25 mouse cellular contexts compared by ENCODE assay signal in genomic region chr5:127074327-127074726, GRCm38 (mm10).
DNase-seq lines count a peak whose midpoint lies in the region; ATAC-seq and TF ChIP-seq lines count a peak whose summit lies in the region.
"Had no signal": no experiment of that assay in that cellular context is flagged by ENCODE, and none has a peak within 500 bp of the region (broad histone marks: within the 10 kb centered on the region; RNA-seq: fewer than 3 reads in every experiment).

No protein-coding gene starts in this region.

- ATAC-seq in intestine, embryonic 16.5 days = peak; percentile 71
- no peak for ATAC-seq in hindbrain, postnatal 0 days
- ATAC-seq: CD4-positive, CD25-positive, alpha-beta regulatory T cell, adult 4 months; forebrain, embryonic 13.5 days; hindbrain, embryonic 16.5 days; lung, postnatal 0 days; midbrain, embryonic 16.5 days had no signal

- H3K9ac ChIP-seq in MEL (ENCODE audit: control insufficient read depth, low read depth, low read length, poor library complexity, severe bottlenecking) = no peak overlapping the region
- no peak overlapping the region for H3K9ac ChIP-seq in intestine, embryonic 16.5 days (ENCODE audit: low read depth, low read length)
- H3K9ac ChIP-seq in hindbrain, postnatal 0 days (replicated peaks; ENCODE audit: low read length) = no peak overlapping the region
- H3K9ac ChIP-seq: embryonic facial prominence, embryonic 13.5 days; forebrain, embryonic 13.5 days; stomach, embryonic 15.5 days had no signal

- TF ChIP-seq EP300 in MEL (IDR thresholded peaks at IDR 0.05; ENCODE audit: low read depth in 1 of 2, low read length in 2 of 2) = no peak

- no peaks in the 10 kb centered on the region for H3K4me1 ChIP-seq in MEL (ENCODE audit: control insufficient read depth in 1 of 2, insufficient read depth in 2 of 2, low read length in 2 of 2)
- H3K4me1 ChIP-seq in intestine, embryonic 16.5 days (ENCODE audit: control insufficient read depth, insufficient read depth, low read length) = no peaks in the 10 kb centered on the region
- H3K4me1 ChIP-seq in lung, adult 2 months (ENCODE audit: control insufficient read depth, insufficient read depth, low read length) = no peaks in the 10 kb centered on the region
- no peaks in the 10 kb centered on the region for H3K4me1 ChIP-seq in hindbrain, postnatal 0 days (ENCODE audit: insufficient read depth, low read length)
- H3K4me1 ChIP-seq: embryonic facial prominence, embryonic 13.5 days; forebrain, embryonic 13.5 days; heart, embryonic 10.5 days; limb, embryonic 10.5 days; stomach, embryonic 15.5 days had no signal

- peak; percentile 9 for DNase-seq in adrenal gland, adult 8-10 months
- DNase-seq in adrenal gland, adult 18-20 months (ENCODE audit: low spot score in 2 of 2) = no peak
- peak; percentile 2 for DNase-seq in MEL (ENCODE audit: low read depth, low spot score)
- DNase-seq in adrenal gland, postnatal 36 days = peak; percentile 10 to 51
- DNase-seq in lung, adult 2 months = no peak
- no peak for DNase-seq in ovary, postnatal 14 days (ENCODE audit: low spot score)
- DNase-seq in hindbrain, postnatal 0 days (ENCODE audit: low spot score) = no peak
- DNase-seq: cerebellum, adult 18-20 months; cerebellum, postnatal 14 days; kidney, adult 2 months; kidney, postnatal 10 days; right cerebral cortex, adult 18-20 months; thymus, adult 2 months; thymus, postnatal 4 days had no signal

- no peak for TF ChIP-seq RAD21 in MEL (IDR thresholded peaks at IDR 0.05; ENCODE audit: low read depth, low read length)

- H3K27ac ChIP-seq in MEL (ENCODE audit: control insufficient read depth, low read depth, low read length) = no peak overlapping the region
- no peak overlapping the region for H3K27ac ChIP-seq in intestine, embryonic 16.5 days (ENCODE audit: low read length)
- H3K27ac ChIP-seq in hindbrain, postnatal 0 days = no peak overlapping the region
- H3K27ac ChIP-seq: embryonic facial prominence, embryonic 13.5 days; forebrain, embryonic 13.5 days; heart, embryonic 10.5 days; limb, embryonic 10.5 days; stomach, embryonic 15.5 days had no signal

- TF ChIP-seq POLR2A in MEL (IDR thresholded peaks at IDR 0.05; ENCODE audit: control insufficient read depth in 1 of 2, insufficient read depth in 1 of 2, low read depth in 1 of 2, low read length in 2 of 2, poor library complexity in 1 of 2) = no peak
- no peak for TF ChIP-seq POLR2A in lung, adult 2 months (IDR thresholded peaks at IDR 0.05; ENCODE audit: borderline replicate concordance, extremely low read depth, low read depth, low read length)

- no peaks in the 10 kb centered on the region for H3K9me3 ChIP-seq in MEL (replicated peaks; ENCODE audit: insufficient read depth, low read length)
- H3K9me3 ChIP-seq in intestine, embryonic 16.5 days (ENCODE audit: control insufficient read depth, low read length) = no peaks in the 10 kb centered on the region
- H3K9me3 ChIP-seq in hindbrain, postnatal 0 days (ENCODE audit: low read length) = no peaks in the 10 kb centered on the region
- H3K9me3 ChIP-seq: embryonic facial prominence, embryonic 13.5 days; forebrain, embryonic 13.5 days; heart, embryonic 10.5 days; limb, embryonic 10.5 days; stomach, embryonic 15.5 days had no signal

- H3K36me3 ChIP-seq in MEL (ENCODE audit: control insufficient read depth in 1 of 2, insufficient read depth in 2 of 2, low read length in 2 of 2) = no peaks in the 10 kb centered on the region
- no peaks in the 10 kb centered on the region for H3K36me3 ChIP-seq in intestine, embryonic 16.5 days (ENCODE audit: control insufficient read depth, insufficient read depth, low read length)
- no peaks in the 10 kb centered on the region for H3K36me3 ChIP-seq in hindbrain, postnatal 0 days (ENCODE audit: insufficient read depth, low read length)
- H3K36me3 ChIP-seq: embryonic facial prominence, embryonic 13.5 days; heart, embryonic 10.5 days; limb, embryonic 10.5 days; stomach, embryonic 15.5 days had no signal

- H3K79me2 ChIP-seq in MEL (ENCODE audit: control insufficient read depth, insufficient read depth, low read length, poor library complexity) = no peaks in the 10 kb centered on the region

- no peaks in the 10 kb centered on the region for H3K27me3 ChIP-seq in MEL (ENCODE audit: control insufficient read depth in 1 of 2, insufficient read depth in 2 of 2, low read length in 2 of 2)
- H3K27me3 ChIP-seq in intestine, embryonic 16.5 days (replicated peaks; ENCODE audit: control insufficient read depth, insufficient read depth, low read length) = no peaks in the 10 kb centered on the region
- no peaks in the 10 kb centered on the region for H3K27me3 ChIP-seq in hindbrain, postnatal 0 days (ENCODE audit: insufficient read depth, low read length)
- H3K27me3 ChIP-seq: embryonic facial prominence, embryonic 13.5 days; forebrain, embryonic 13.5 days; stomach, embryonic 15.5 days had no signal

- no peak overlapping the region for H3K4me3 ChIP-seq in MEL (ENCODE audit: control insufficient read depth in 1 of 2, insufficient read depth in 1 of 2, low read depth in 2 of 2, low read length in 2 of 2)
- no peak overlapping the region for H3K4me3 ChIP-seq in intestine, embryonic 16.5 days (ENCODE audit: low read length)
- H3K4me3 ChIP-seq in lung, adult 2 months (replicated peaks; ENCODE audit: extremely low read depth, low read depth, low read length) = no peak overlapping the region
- H3K4me3 ChIP-seq in hindbrain, postnatal 0 days (ENCODE audit: low read length) = no peak overlapping the region
- H3K4me3 ChIP-seq: embryonic facial prominence, embryonic 13.5 days; erythroblast, embryonic 14.5 days; forebrain, embryonic 13.5 days; heart, embryonic 10.5 days; limb, embryonic 10.5 days; stomach, embryonic 15.5 days had no signal

- TF ChIP-seq CTCF in MEL (IDR thresholded peaks at IDR 0.05 in 2 of 3, conservative IDR thresholded peaks at IDR 0.05 in 1 of 3; ENCODE audit: control insufficient read depth in 1 of 3, insufficient read depth in 1 of 3, low read depth in 2 of 3, low read length in 3 of 3, poor library complexity in 1 of 3, severe bottlenecking in 1 of 3) = no peak
- TF ChIP-seq CTCF in lung, adult 2 months (IDR thresholded peaks at IDR 0.05; ENCODE audit: insufficient read depth, low read length) = no peak
- TF ChIP-seq CTCF in hindbrain, postnatal 0 days (IDR thresholded peaks at IDR 0.05; ENCODE audit: low read depth) = no peak

- H3K4me2 ChIP-seq in intestine, embryonic 16.5 days (ENCODE audit: low read depth, low read length) = no peak overlapping the region
- no peak overlapping the region for H3K4me2 ChIP-seq in hindbrain, postnatal 0 days (ENCODE audit: low read depth, low read length)
- H3K4me2 ChIP-seq: embryonic facial prominence, embryonic 13.5 days; forebrain, embryonic 13.5 days; stomach, embryonic 15.5 days had no signal

- WGBS in intestine, embryonic 16.5 days = 38% methylated on average over 4 of the region's 4 CpGs
- WGBS in lung, adult 2 months = 51% methylated on average over 4 of the region's 4 CpGs
- 53% methylated on average over 4 of the region's 4 CpGs for WGBS in hindbrain, postnatal 0 days

TF ChIP-seq in MEL, 35 proteins besides CTCF, POLR2A, EP300 and RAD21:
- no peak for TF ChIP-seq MYB (IDR thresholded peaks at IDR 0.05; ENCODE audit: low read depth, low read length)
- TF ChIP-seq MAZ (IDR thresholded peaks at IDR 0.05; ENCODE audit: low read depth, low read length) = no peak
- no peak for TF ChIP-seq TCF12 (IDR thresholded peaks at IDR 0.05; ENCODE audit: low read depth, low read length)
- TF ChIP-seq TBP (IDR thresholded peaks at IDR 0.05; ENCODE audit: low read depth, low read length) = no peak
- TF ChIP-seq GATA1 (IDR thresholded peaks at IDR 0.05; ENCODE audit: low read depth, low read length) = no peak
- TF ChIP-seq E2F4 (IDR thresholded peaks at IDR 0.05; ENCODE audit: borderline replicate concordance, low read depth, low read length) = no peak
- no peak for TF ChIP-seq ETS1 (IDR thresholded peaks at IDR 0.05; ENCODE audit: low read depth, low read length)
- TF ChIP-seq TAL1 (IDR thresholded peaks at IDR 0.05; ENCODE audit: low read length) = no peak
- TF ChIP-seq USF1 (IDR thresholded peaks at IDR 0.05; ENCODE audit: low read depth, low read length) = no peak
- TF ChIP-seq BHLHE40 (IDR thresholded peaks at IDR 0.05; ENCODE audit: borderline replicate concordance, low read depth, low read length) = no peak
TF ChIP-seq in MEL: peak in this region for 0.

Comparison
In these comparisons a context has a peak if more than half of its experiments do, and no peak if none do; other contexts are left out.
1. DNase-seq: peak in adrenal gland, adult 8-10 months (single experiment), MEL (single experiment) and adrenal gland, postnatal 36 days (2 of 2); none in adrenal gland, adult 18-20 months (0 of 2), lung, adult 2 months (single experiment), ovary, postnatal 14 days (single experiment) and hindbrain, postnatal 0 days (single experiment).